Mouse (Mus musculus) CH12.LX (cell line): ENCODE measurements at regions not wholly inside any gene's neighbourhood (a gene's known extent, or its start where the extent isn't known, plus 50 kb on each side); places are given as distances from the start of the nearest gene placed in this dataset.

Experiments used
- DNase-seq: peaks from one replicate; pipeline ENCODE4 v3.0.0-alpha.2; 2013; ENCODE audit errors: extremely low read depth
- H3K27ac ChIP-seq: 2 replicates; pipeline ENCODE4 v1.5.1; 2012; ENCODE audit warnings: low read depth, mild to moderate bottlenecking, control low read depth, moderate library complexity; ENCODE audit not compliant: insufficient read depth
- H3K27me3 ChIP-seq: replicated peaks from 2 replicates; pipeline ENCODE3; 2012; ENCODE audit warnings: inconsistent platforms
- H3K36me3 ChIP-seq, 2 experiments: replicated peaks in 1 of 2; 2 replicates each; pipeline versions ENCODE3 to v1.6.1; 2012; ENCODE audit warnings: inconsistent platforms in 1 of 2, low read length in 1 of 2, mild to moderate bottlenecking in 1 of 2, mixed read lengths in 1 of 2, moderate library complexity in 1 of 2; ENCODE audit not compliant: control insufficient read depth in 1 of 2, insufficient read depth in 1 of 2
- H3K4me1 ChIP-seq, 2 experiments: 2 replicates each; pipeline ENCODE4 v1.6.1; 2012; ENCODE audit warnings: inconsistent platforms in 1 of 2, moderate library complexity in 1 of 2; ENCODE audit not compliant: insufficient read depth in 2 of 2, control insufficient read depth in 1 of 2
- H3K4me2 ChIP-seq: 2 replicates; pipeline ENCODE4 v1.6.1; 2012; ENCODE audit warnings: low read depth, mild to moderate bottlenecking, control low read depth; ENCODE audit not compliant: poor library complexity, insufficient read depth, severe bottlenecking
- H3K4me3 ChIP-seq, 3 experiments: fragments of 150-350 bp in 1 of 3; sonication (generic) in 1 of 3; replicated peaks in 1 of 3; 2 replicates each; pipeline versions ENCODE3 to v1.5.1; 2011 to 2012; ENCODE audit warnings: low read depth in 2 of 3, low read length in 2 of 3, mild to moderate bottlenecking in 2 of 3, moderate library complexity in 2 of 3, control low read depth in 1 of 3, improper control_type of control experiment in 1 of 3, inconsistent platforms in 1 of 3, mixed read lengths in 1 of 3; ENCODE audit not compliant: poor library complexity in 1 of 3
- H3K79me2 ChIP-seq: replicated peaks from 2 replicates; pipeline ENCODE4 v1.6.1; 2012; ENCODE audit warnings: mild to moderate bottlenecking, moderate library complexity; ENCODE audit not compliant: control insufficient read depth, poor library complexity, insufficient read depth, severe bottlenecking; ENCODE audit errors: extremely low read depth
- H3K9ac ChIP-seq: 2 replicates; pipeline ENCODE4 v1.6.1; 2012; ENCODE audit warnings: low read depth, mild to moderate bottlenecking, control low read depth, moderate library complexity; ENCODE audit not compliant: insufficient read depth
- H3K9me3 ChIP-seq: replicated peaks from 2 replicates; pipeline ENCODE3; 2012; ENCODE audit warnings: low read length, inconsistent platforms, mixed read lengths
- BHLHE40 ChIP-seq: IDR thresholded peaks from 2 replicates; pipeline ENCODE4 v1.6.1; 2011; ENCODE audit warnings: mild to moderate bottlenecking, low read depth, low read length, improper control_type of control experiment
- CTCF ChIP-seq, 2 experiments: IDR thresholded peaks in 1 of 2; conservative IDR thresholded peaks in 1 of 2; 2 replicates each; pipeline ENCODE4 v1.5.1; 2011 to 2012; ENCODE audit warnings: low read depth in 2 of 2, low read length in 2 of 2, improper control_type of control experiment in 1 of 2, inconsistent platforms in 1 of 2, mild to moderate bottlenecking in 1 of 2, moderate library complexity in 1 of 2
- EP300 ChIP-seq: IDR thresholded peaks from 2 replicates; pipeline ENCODE4 v1.6.1; 2011; ENCODE audit warnings: low read length, improper control_type of control experiment
- ETS1 ChIP-seq: conservative IDR thresholded peaks from 2 replicates; pipeline ENCODE4 v1.6.1; 2012; ENCODE audit warnings: low read depth, mild to moderate bottlenecking, inconsistent platforms, low read length, improper control_type of control experiment, moderate library complexity
- MAFK ChIP-seq: IDR thresholded peaks from 2 replicates; pipeline ENCODE4 v1.6.1; 2011; ENCODE audit warnings: low read length, improper control_type of control experiment; ENCODE audit not compliant: insufficient replicate concordance
- MAX ChIP-seq: IDR thresholded peaks from 2 replicates; pipeline ENCODE4 v1.6.1; 2011; ENCODE audit warnings: low read length, improper control_type of control experiment
- MEF2A ChIP-seq: IDR thresholded peaks from 2 replicates; pipeline ENCODE4 v1.6.1; 2014; ENCODE audit warnings: low read depth, mild to moderate bottlenecking, inconsistent platforms, low read length, improper control_type of control experiment, borderline replicate concordance
- MYC ChIP-seq: IDR thresholded peaks from 2 replicates; pipeline ENCODE4 v1.6.1; 2011; ENCODE audit warnings: low read depth, mild to moderate bottlenecking, improper control_type of control experiment, low read length
- RCOR1 ChIP-seq: conservative IDR thresholded peaks from 2 replicates; pipeline ENCODE4 v1.6.1; 2012; ENCODE audit warnings: low read depth, mild to moderate bottlenecking, inconsistent platforms, low read length, improper control_type of control experiment
- SIN3A ChIP-seq: IDR thresholded peaks from 2 replicates; pipeline ENCODE4 v1.6.1; 2012; ENCODE audit warnings: low read length, improper control_type of control experiment, inconsistent platforms
- SMC3 ChIP-seq: IDR thresholded peaks from 2 replicates; pipeline ENCODE4 v1.6.1; 2011; ENCODE audit warnings: low read depth, low read length, improper control_type of control experiment
- TBP ChIP-seq: conservative IDR thresholded peaks from 2 replicates; pipeline ENCODE4 v1.6.1; 2011; ENCODE audit warnings: low read depth, low read length, improper control_type of control experiment
- TCF12 ChIP-seq: IDR thresholded peaks from 2 replicates; pipeline ENCODE4 v1.6.1; 2014; ENCODE audit warnings: low read depth, mild to moderate bottlenecking, inconsistent platforms, low read length, improper control_type of control experiment
- UBTF ChIP-seq: IDR thresholded peaks from 2 replicates; pipeline ENCODE4 v1.6.1; 2012; ENCODE audit warnings: low read depth, mild to moderate bottlenecking, inconsistent platforms, low read length, improper control_type of control experiment, moderate library complexity
- ZKSCAN1 ChIP-seq: IDR thresholded peaks from 2 replicates; pipeline ENCODE4 v1.6.1; 2012; ENCODE audit warnings: low read depth, inconsistent platforms, low read length, improper control_type of control experiment, borderline replicate concordance
- ZNF384 ChIP-seq: IDR thresholded peaks from 2 replicates; pipeline ENCODE4 v1.6.1; 2012; ENCODE audit warnings: low read depth, low read length, improper control_type of control experiment, inconsistent platforms
- dilution Hi-C: fragments of 300-500 bp; cut with MboI; formaldehyde crosslinking; loops from 2 replicates; pipeline ENCODE4 v1.14.3; 2020; ENCODE audit warnings: low sequenced_read_pairs; ENCODE audit not compliant: extremely low pct_unique_long_range_greater_than_20kb, extremely low pct_ligation_motif_present
- in situ Hi-C: fragments of 300-500 bp; cut with MboI; formaldehyde crosslinking; loops from 3 replicates; pipeline ENCODE4 v1.14.3; 2019; ENCODE audit warnings: low sequenced_read_pairs, low pct_ligation_motif_present, low pct_unique_long_range_greater_than_20kb, mixed read lengths

DNA sequence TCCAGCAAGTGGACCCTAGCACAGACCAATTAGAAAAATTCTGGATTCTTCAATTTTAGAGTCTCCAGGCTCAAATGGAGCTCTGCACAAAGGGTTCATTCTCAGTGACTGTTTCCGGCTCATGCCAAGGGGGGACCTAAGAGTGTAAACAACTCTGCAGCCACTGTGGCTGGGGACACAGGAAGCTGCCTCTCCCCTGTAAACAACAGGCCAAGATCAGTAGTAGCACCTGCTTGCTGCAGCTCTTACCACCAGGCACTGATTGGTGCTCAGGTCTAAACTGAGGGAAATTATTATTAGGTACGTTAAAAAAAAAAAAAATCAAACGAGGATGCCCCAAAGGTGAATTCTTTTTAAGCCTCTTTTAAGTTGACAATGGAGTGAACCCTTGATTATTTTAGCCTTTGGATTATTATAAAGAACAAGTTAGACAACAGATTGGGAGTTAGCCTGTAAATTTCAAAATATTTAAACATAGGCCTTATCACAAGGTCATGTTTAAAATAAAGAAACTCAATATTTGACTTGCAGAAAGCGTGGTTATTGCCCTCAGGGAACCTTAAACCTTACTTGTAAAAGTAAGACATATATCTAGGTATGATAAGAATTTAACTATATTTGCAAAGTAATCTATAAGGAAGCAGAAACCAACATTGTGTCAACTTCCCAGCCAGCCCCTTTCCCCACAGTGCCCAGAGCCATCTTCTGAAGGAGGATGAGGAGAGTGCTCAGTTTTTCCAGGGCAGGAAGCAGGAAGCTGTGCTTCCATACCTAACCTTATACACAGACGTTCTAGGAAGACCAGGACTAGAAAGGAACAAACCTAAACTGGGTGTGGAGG is 104.2 kb upstream of the Fut8 start:
- Histone ChIP-seq H3K9me3 (no peaks in the 10 kb centered on the region), H3K4me3 (no peak overlapping the region), H3K4me1 (peaks cover 25 to 85% of the 10 kb centered on the region in 2 experiments), H3K4me2 (no peak overlapping the region), H3K27me3 (no peaks in the 10 kb centered on the region), H3K9ac (no peak overlapping the region), H3K79me2 (no peaks in the 10 kb centered on the region), H3K36me3 (no peaks in the 10 kb centered on the region), H3K27ac (no peak overlapping the region)
- DNase-seq = no peak
- TF ChIP-seq ZNF384 (peak; percentile 54), TBP (no peak), CTCF (conservative IDR thresholded peaks at IDR 0.05 in 1 of 2, IDR thresholded peaks at IDR 0.05 in 1 of 2; ENCODE audit: low read depth in 2 of 2, low read length in 2 of 2) (no peak), MAX (no peak)
- in situ Hi-C loops (no loop called here), dilution Hi-C loops (no loop called here)

DNA sequence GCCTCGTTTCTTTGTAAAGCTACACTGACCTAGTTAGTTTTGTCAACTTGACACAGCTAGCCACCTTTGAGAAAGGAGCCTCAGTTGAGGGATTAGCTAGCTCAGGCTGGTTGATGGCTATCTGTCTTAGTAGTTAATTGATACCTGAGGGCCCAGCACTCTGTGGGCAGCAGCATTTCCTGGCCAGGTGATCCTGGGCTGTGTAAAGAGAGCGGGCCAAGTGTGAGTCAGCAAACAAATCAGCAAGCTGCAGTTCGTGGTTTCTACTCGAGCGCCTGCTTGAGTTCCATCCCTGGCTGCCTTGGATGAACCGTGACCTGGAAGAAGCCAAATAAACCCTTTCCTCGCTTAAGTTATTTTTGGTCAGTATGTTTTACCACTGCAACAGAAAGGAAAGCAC is 106.6 kb upstream of the Fut8 start:
- H3K79me2 ChIP-seq = no peaks in the 10 kb centered on the region
- H3K27ac ChIP-seq = no peak overlapping the region
- no peak for DNase-seq
- no peak overlapping the region for H3K4me3 ChIP-seq
- TF ChIP-seq UBTF (no peak), SIN3A (peak; percentile 57; the same call in 1 of the 2 replicates), ETS1 (peak; percentile 77), BHLHE40 (peak; percentile 87), RCOR1 (peak; percentile 60; the same call in 1 of the 2 replicates), SMC3 (no peak), ZKSCAN1 (no peak), MYC (no peak), MAFK (0 out of 2 replicates have a peak, but pooled peaks have one; percentile 45), TCF12 (peak; percentile 53; the same call in 1 of the 2 replicates), EP300 (peak; percentile 74; the same call in 1 of the 2 replicates), MEF2A (0 out of 2 replicates have a peak, but pooled peaks have one; percentile 33)
- TF ChIP-seq, all 38 proteins: peak for 8
- Histone ChIP-seq H3K36me3 (no peaks in the 10 kb centered on the region), H3K4me1 (peaks cover 12 to 63% of the 10 kb centered on the region in 2 experiments), H3K27me3 (no peaks in the 10 kb centered on the region), H3K9ac (no peak overlapping the region), H3K9me3 (peaks cover 5% of the 10 kb centered on the region), H3K4me2 (no peak overlapping the region; the same call in 1 of the 2 replicates)
- in situ Hi-C loops (no loop called here), dilution Hi-C loops (no loop called here)
